Mouse (Mus musculus) MEL (cell line): ENCODE measurements around the gene Rbm47. TPM values are rescaled to one million over a fixed set of nuclear protein-coding genes. Genes with fewer than 3 reads are reported as not detected.

Source experiments
- DNase-seq: peaks from one replicate; pipeline ENCODE4 v3.0.0; 2011; ENCODE audit warnings: low read depth, low spot score
- H3K27ac ChIP-seq: 2 replicates; pipeline ENCODE4 v1.5.1; 2012; ENCODE audit warnings: low read depth, mild to moderate bottlenecking, control low read depth, low read length, moderate library complexity; ENCODE audit not compliant: control insufficient read depth
- H3K27me3 ChIP-seq, 2 experiments: fragments of 150-350 bp in 1 of 2; sonication (generic) in 1 of 2; 2 replicates each; pipeline ENCODE4 v1.6.1; 2012; ENCODE audit warnings: low read length in 2 of 2, mild to moderate bottlenecking in 2 of 2, improper control_type of control experiment in 1 of 2, moderate library complexity in 1 of 2; ENCODE audit not compliant: insufficient read depth in 2 of 2, control insufficient read depth in 1 of 2
- H3K36me3 ChIP-seq, 2 experiments: 2 replicates each; pipeline ENCODE4 v1.6.1; 2012 to 2014; ENCODE audit warnings: low read length in 2 of 2, improper control_type of control experiment in 1 of 2, inconsistent platforms in 1 of 2, mild to moderate bottlenecking in 1 of 2; ENCODE audit not compliant: insufficient read depth in 2 of 2, control insufficient read depth in 1 of 2
- H3K4me1 ChIP-seq, 2 experiments: fragments of 150-350 bp in 1 of 2; sonication (generic) in 1 of 2; 2 replicates each; pipeline ENCODE4 v1.6.1; 2012; ENCODE audit warnings: low read length in 2 of 2, improper control_type of control experiment in 1 of 2, mild to moderate bottlenecking in 1 of 2; ENCODE audit not compliant: insufficient read depth in 2 of 2, control insufficient read depth in 1 of 2
- H3K4me3 ChIP-seq, 2 experiments: fragments of 150-350 bp in 1 of 2; sonication (generic) in 1 of 2; 2 replicates each; pipeline ENCODE4 v1.5.1; 2012; ENCODE audit warnings: low read depth in 2 of 2, low read length in 2 of 2, mild to moderate bottlenecking in 2 of 2, moderate library complexity in 2 of 2, control low read depth in 1 of 2, improper control_type of control experiment in 1 of 2; ENCODE audit not compliant: control insufficient read depth in 1 of 2, insufficient read depth in 1 of 2
- H3K79me2 ChIP-seq: 2 replicates; pipeline ENCODE4 v1.6.1; 2012; ENCODE audit warnings: mild to moderate bottlenecking, low read length, moderate library complexity; ENCODE audit not compliant: control insufficient read depth, poor library complexity, insufficient read depth
- H3K9ac ChIP-seq: 2 replicates; pipeline ENCODE4 v1.6.1; 2012; ENCODE audit warnings: low read depth, mild to moderate bottlenecking, control low read depth, low read length, moderate library complexity; ENCODE audit not compliant: control insufficient read depth, poor library complexity, severe bottlenecking
- H3K9me3 ChIP-seq: fragments of 150-350 bp; sonication (generic); replicated peaks from 2 replicates; pipeline ENCODE4 v1.6.1; 2012; ENCODE audit warnings: mild to moderate bottlenecking, low read length, improper control_type of control experiment, moderate library complexity; ENCODE audit not compliant: insufficient read depth
- BHLHE40 ChIP-seq: IDR thresholded peaks from 2 replicates; pipeline ENCODE4 v1.6.1; 2012; ENCODE audit warnings: low read depth, mild to moderate bottlenecking, inconsistent platforms, low read length, improper control_type of control experiment, borderline replicate concordance
- CHD1 ChIP-seq: IDR thresholded peaks from 2 replicates; pipeline ENCODE4 v1.6.1; 2012; ENCODE audit warnings: low read depth, mild to moderate bottlenecking, inconsistent platforms, low read length, improper control_type of control experiment
- CHD2 ChIP-seq: IDR thresholded peaks from 2 replicates; pipeline ENCODE4 v1.6.1; 2011; ENCODE audit warnings: low read length, improper control_type of control experiment
- CTCF ChIP-seq, 3 experiments: IDR thresholded peaks in 2 of 3; conservative IDR thresholded peaks in 1 of 3; 2 replicates each; pipeline ENCODE4 v1.5.1; 2011 to 2012; ENCODE audit warnings: low read length in 3 of 3, low read depth in 2 of 3, mild to moderate bottlenecking in 2 of 3, improper control_type of control experiment in 1 of 3, inconsistent platforms in 1 of 3, mixed read lengths in 1 of 3, moderate library complexity in 1 of 3; ENCODE audit not compliant: control insufficient read depth in 1 of 3, insufficient read depth in 1 of 3, poor library complexity in 1 of 3, severe bottlenecking in 1 of 3
- E2F4 ChIP-seq: IDR thresholded peaks from 2 replicates; pipeline ENCODE4 v1.6.1; 2011; ENCODE audit warnings: low read depth, low read length, improper control_type of control experiment, borderline replicate concordance
- ELF1 ChIP-seq: IDR thresholded peaks from 2 replicates; pipeline ENCODE4 v1.6.1; 2014; ENCODE audit warnings: low read depth, mild to moderate bottlenecking, inconsistent platforms, low read length, improper control_type of control experiment, moderate library complexity
- EP300 ChIP-seq, 2 experiments: IDR thresholded peaks; 2 replicates each; pipeline ENCODE4 v1.6.1; 2011; ENCODE audit warnings: improper control_type of control experiment in 2 of 2, low read length in 2 of 2, low read depth in 1 of 2, mild to moderate bottlenecking in 1 of 2
- ETS1 ChIP-seq: IDR thresholded peaks from 2 replicates; pipeline ENCODE4 v1.6.1; 2012; ENCODE audit warnings: low read depth, mild to moderate bottlenecking, inconsistent platforms, low read length, improper control_type of control experiment, moderate library complexity
- HCFC1 ChIP-seq: IDR thresholded peaks from 2 replicates; pipeline ENCODE4 v1.6.1; 2012; ENCODE audit warnings: low read depth, mild to moderate bottlenecking, inconsistent platforms, low read length, improper control_type of control experiment, moderate library complexity
- JUND ChIP-seq: IDR thresholded peaks from 2 replicates; pipeline ENCODE4 v1.6.1; 2011; ENCODE audit warnings: low read depth, mild to moderate bottlenecking, improper control_type of control experiment, low read length
- KAT2A ChIP-seq: conservative IDR thresholded peaks from 2 replicates; pipeline ENCODE4 v1.6.1; 2012; ENCODE audit warnings: low read depth, low read length, improper control_type of control experiment, inconsistent platforms
- MAFK ChIP-seq: IDR thresholded peaks from 2 replicates; pipeline ENCODE4 v1.6.1; 2011; ENCODE audit warnings: low read depth, mild to moderate bottlenecking, low read length, improper control_type of control experiment, borderline replicate concordance
- MAX ChIP-seq: IDR thresholded peaks from 2 replicates; pipeline ENCODE4 v1.6.1; 2011; ENCODE audit warnings: low read length, improper control_type of control experiment
- MXI1 ChIP-seq: IDR thresholded peaks from 2 replicates; pipeline ENCODE4 v1.6.1; 2011; ENCODE audit warnings: mild to moderate bottlenecking, low read depth, low read length, improper control_type of control experiment
- MYB ChIP-seq: IDR thresholded peaks from 2 replicates; pipeline ENCODE4 v1.6.1; 2011; ENCODE audit warnings: mild to moderate bottlenecking, low read depth, low read length, improper control_type of control experiment
- NELFE ChIP-seq: IDR thresholded peaks from 2 replicates; pipeline ENCODE4 v1.6.1; 2011; ENCODE audit warnings: low read depth, low read length, improper control_type of control experiment
- NRF1 ChIP-seq: IDR thresholded peaks from 2 replicates; pipeline ENCODE4 v1.6.1; 2014; ENCODE audit warnings: low read depth, mild to moderate bottlenecking, inconsistent platforms, low read length, improper control_type of control experiment, moderate library complexity; ENCODE audit not compliant: poor library complexity, insufficient read depth, severe bottlenecking
- POLR2A ChIP-seq, 2 experiments: IDR thresholded peaks; 2 replicates each; pipeline ENCODE4 v1.6.1; 2011 to 2012; ENCODE audit warnings: low read length in 2 of 2, mild to moderate bottlenecking in 2 of 2, control low read depth in 1 of 2, improper control_type of control experiment in 1 of 2, low read depth in 1 of 2, moderate library complexity in 1 of 2; ENCODE audit not compliant: control insufficient read depth in 1 of 2, insufficient read depth in 1 of 2, poor library complexity in 1 of 2
- POLR2AphosphoS2 ChIP-seq: IDR thresholded peaks from 2 replicates; pipeline ENCODE4 v1.6.1; 2011; ENCODE audit warnings: low read length, improper control_type of control experiment
- RCOR1 ChIP-seq: IDR thresholded peaks from 2 replicates; pipeline ENCODE4 v1.6.1; 2012; ENCODE audit warnings: low read depth, mild to moderate bottlenecking, inconsistent platforms, low read length, improper control_type of control experiment
- SIN3A ChIP-seq: IDR thresholded peaks from 2 replicates; pipeline ENCODE4 v1.6.1; 2012; ENCODE audit warnings: low read length, improper control_type of control experiment, inconsistent platforms
- SMC3 ChIP-seq: IDR thresholded peaks from 2 replicates; pipeline ENCODE4 v1.6.1; 2011; ENCODE audit warnings: low read depth, low read length, improper control_type of control experiment
- TBP ChIP-seq: IDR thresholded peaks from 2 replicates; pipeline ENCODE4 v1.8.0; 2011; ENCODE audit warnings: low read depth, low read length, improper control_type of control experiment
- TCF12 ChIP-seq: IDR thresholded peaks from 2 replicates; pipeline ENCODE4 v1.6.1; 2014; ENCODE audit warnings: low read depth, mild to moderate bottlenecking, inconsistent platforms, low read length, improper control_type of control experiment, moderate library complexity
- UBTF ChIP-seq: IDR thresholded peaks from 2 replicates; pipeline ENCODE4 v1.6.1; 2012; ENCODE audit warnings: low read depth, mild to moderate bottlenecking, inconsistent platforms, low read length, improper control_type of control experiment, moderate library complexity, borderline replicate concordance; ENCODE audit not compliant: insufficient read depth
- USF2 ChIP-seq, 2 experiments: IDR thresholded peaks; 2 replicates each; pipeline ENCODE4 v1.6.1; 2011 to 2012; ENCODE audit warnings: improper control_type of control experiment in 2 of 2, low read length in 2 of 2, borderline replicate concordance in 1 of 2, inconsistent platforms in 1 of 2, low read depth in 1 of 2, mild to moderate bottlenecking in 1 of 2; ENCODE audit not compliant: insufficient read depth in 1 of 2
- ZC3H11A ChIP-seq: IDR thresholded peaks from 2 replicates; pipeline ENCODE4 v1.6.1; 2012; ENCODE audit warnings: low read depth, mild to moderate bottlenecking, inconsistent platforms, low read length, improper control_type of control experiment
- ZMIZ1 ChIP-seq: IDR thresholded peaks from 2 replicates; pipeline ENCODE4 v1.6.1; 2012; ENCODE audit warnings: low read depth, mild to moderate bottlenecking, inconsistent platforms, low read length, improper control_type of control experiment, moderate library complexity
- ZNF384 ChIP-seq: IDR thresholded peaks from 2 replicates; pipeline ENCODE4 v1.6.1; 2012; ENCODE audit warnings: low read depth, mild to moderate bottlenecking, inconsistent platforms, low read length, improper control_type of control experiment
- polyA plus RNA-seq, 2 experiments: library from polyadenylated mRNA; stranded (reverse) in 1 of 2; unstranded in 1 of 2; fragments of >175 nt in 1 of 2; fragments of >200 nt in 1 of 2; gene quantifications; 2 replicates each; pipeline versions ENCODE4 v1.2.1 to v1.2.4; 2012; ENCODE audit warnings: low replicate concordance in 2 of 2, low read depth in 1 of 2; ENCODE audit not compliant: insufficient read length in 2 of 2, insufficient read depth in 1 of 2, missing spikeins in 1 of 2
- total RNA-seq: library from RNA; depleted of rRNA; stranded (reverse); fragments of 300-350 nt; gene quantifications from 2 replicates; pipeline ENCODE4 v1.2.3, GENCODE M21; 2012

Gene Rbm47
- total and polyA plus RNA-seq, 3 experiments = not detected

DNA sequence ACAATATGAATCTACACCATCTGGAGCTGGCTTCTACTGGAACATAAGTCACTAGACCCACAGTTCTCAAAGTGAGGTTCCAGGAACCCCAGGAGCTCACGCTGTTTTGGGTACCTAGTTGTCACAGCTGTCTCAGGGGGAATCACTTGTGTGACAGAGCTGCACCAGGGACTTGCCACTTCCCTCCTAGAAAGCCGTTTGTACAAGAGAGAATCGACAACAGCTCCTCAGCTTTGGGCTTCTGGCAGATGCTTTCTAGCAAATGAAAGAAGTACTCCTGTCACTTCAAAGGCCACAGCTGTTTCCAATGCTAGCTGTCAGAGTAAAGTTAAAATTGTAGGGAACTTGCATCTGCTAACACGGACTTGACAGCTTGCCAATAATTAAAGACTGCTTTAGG is 87.4 kb downstream of the Rbm47 start:
- Histone ChIP-seq H3K9me3 (no peaks in the 10 kb centered on the region), H3K9ac (no peak overlapping the region)
- TF ChIP-seq ELF1 (no peak), KAT2A (no peak), USF2 (IDR thresholded peaks at IDR 0.05; ENCODE audit: borderline replicate concordance in 1 of 2, insufficient read depth in 1 of 2, low read depth in 1 of 2, low read length in 2 of 2) (no peak), RCOR1 (no peak), EP300 (IDR thresholded peaks at IDR 0.05; ENCODE audit: low read depth in 1 of 2, low read length in 2 of 2) (0 out of 4 replicates have a peak, but pooled peaks of 1 of the 2 experiments have one; percentile 30), POLR2A (IDR thresholded peaks at IDR 0.05; ENCODE audit: control insufficient read depth in 1 of 2, insufficient read depth in 1 of 2, low read depth in 1 of 2, low read length in 2 of 2, poor library complexity in 1 of 2) (no peak), JUND (no peak), SMC3 (no peak), ETS1 (peak; percentile 49), TCF12 (no peak), MAX (no peak), MYB (no peak), HCFC1 (no peak), POLR2AphosphoS2 (no peak), UBTF (no peak), BHLHE40 (no peak), MAFK (no peak), ZNF384 (no peak), CHD1 (no peak), SIN3A (peak; percentile 51), ZC3H11A (no peak), MXI1 (no peak)
- TF ChIP-seq, all 39 proteins: peak for 3
- Histone ChIP-seq H3K4me1 (peaks cover 15 to 22% of the 10 kb centered on the region in 2 experiments), H3K27ac (no peak overlapping the region), H3K4me3 (no peak overlapping the region), H3K27me3 (no peaks in the 10 kb centered on the region), H3K36me3 (peaks cover 0 to 16% of the 10 kb centered on the region in 2 experiments; a peak in 2 of 4 replicates), H3K79me2 (no peaks in the 10 kb centered on the region)
- DNase-seq = peak; percentile 53

DNA sequence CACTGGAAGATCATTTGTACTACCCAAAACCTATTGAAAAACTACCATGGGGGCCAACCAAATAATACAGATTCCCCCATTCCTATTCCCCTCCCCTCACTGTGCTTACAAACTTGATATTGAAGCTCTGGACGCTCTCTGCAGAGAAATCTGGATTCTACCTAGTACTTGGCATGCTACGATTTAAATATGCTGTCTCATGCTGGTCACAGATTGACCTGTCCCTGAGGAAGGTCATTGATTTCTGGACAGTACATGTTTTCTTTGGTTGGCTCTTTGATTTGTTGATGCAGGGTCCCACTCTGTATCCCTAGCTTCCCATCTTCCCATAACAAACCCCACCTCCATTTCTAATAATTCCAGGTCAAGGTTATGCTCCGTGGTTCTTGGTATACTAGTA is 88.4 kb downstream of the Rbm47 start:
- TF ChIP-seq MXI1 (no peak), E2F4 (no peak), SMC3 (no peak), NRF1 (no peak), TCF12 (no peak), CHD2 (no peak), ZMIZ1 (no peak), SIN3A (no peak), NELFE (no peak), MAX (no peak), BHLHE40 (no peak), CTCF (IDR thresholded peaks at IDR 0.05 in 2 of 3, conservative IDR thresholded peaks at IDR 0.05 in 1 of 3; ENCODE audit: control insufficient read depth in 1 of 3, insufficient read depth in 1 of 3, low read depth in 2 of 3, low read length in 3 of 3, poor library complexity in 1 of 3, severe bottlenecking in 1 of 3) (no peak), ZNF384 (no peak), UBTF (no peak), ELF1 (no peak), ZC3H11A (no peak), TBP (no peak)
- peaks cover 11 to 18% of the 10 kb centered on the region in 2 experiments for H3K4me1 ChIP-seq
- H3K4me3 ChIP-seq = no peak overlapping the region
- peaks cover 0 to 12% of the 10 kb centered on the region in 2 experiments; a peak in 2 of 4 replicates for H3K36me3 ChIP-seq
- H3K9ac ChIP-seq = no peak overlapping the region
- no peaks in the 10 kb centered on the region for H3K27me3 ChIP-seq
- H3K27ac ChIP-seq = no peak overlapping the region
- no peaks in the 10 kb centered on the region for H3K9me3 ChIP-seq
- no peaks in the 10 kb centered on the region for H3K79me2 ChIP-seq
- no peak for DNase-seq
